Mouse (Mus musculus) neutrophil, adult 83 days (primary cell): ENCODE results near the gene Slc27a1. TPM values are rescaled to one million over a fixed set of nuclear protein-coding genes. Genes with fewer than 3 reads are reported as not detected.

ENCODE experiments used
- total RNA-seq, 2 experiments: library from RNA; stranded (reverse); gene quantifications; one replicate each; pipeline ENCODE4 v1.2.4; 2023

Slc27a1 gene
- 1 to 10 TPM in 1 of 2 experiments, under 1 TPM in 1; 0.88 to 1.3 TPM for total RNA-seq

DNA sequence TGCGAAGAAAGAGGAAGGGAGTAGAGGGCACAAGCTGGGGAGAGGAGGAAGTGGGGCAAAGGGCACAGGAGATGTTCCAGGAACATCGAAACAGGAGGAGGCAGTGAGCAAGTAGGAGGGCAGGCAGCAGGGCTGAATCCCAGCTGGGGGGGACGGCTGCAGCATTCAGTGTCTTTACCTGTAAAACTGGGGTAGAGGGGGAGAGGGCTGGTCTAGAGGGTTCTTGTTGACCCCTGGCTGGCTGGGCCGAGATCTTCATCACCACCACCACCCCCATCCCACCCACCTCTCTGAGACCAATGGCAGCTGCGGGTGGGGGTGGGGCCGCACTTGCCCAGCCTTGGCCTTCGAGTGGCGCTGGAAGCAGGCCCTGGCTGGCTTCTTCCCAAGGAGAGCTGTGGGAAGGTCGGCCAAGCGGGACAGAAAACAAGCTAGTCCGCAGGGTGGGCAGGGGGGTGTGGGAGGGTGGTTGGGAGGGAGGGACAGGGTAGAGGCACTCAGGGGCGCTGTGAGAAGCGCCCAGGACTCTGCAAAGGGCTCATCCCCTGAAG is at the start of gene Slc27a1:
Slc27a1 (plus strand) TSS at position 496 of the 551 bp plus-strand sequence.

DNA sequence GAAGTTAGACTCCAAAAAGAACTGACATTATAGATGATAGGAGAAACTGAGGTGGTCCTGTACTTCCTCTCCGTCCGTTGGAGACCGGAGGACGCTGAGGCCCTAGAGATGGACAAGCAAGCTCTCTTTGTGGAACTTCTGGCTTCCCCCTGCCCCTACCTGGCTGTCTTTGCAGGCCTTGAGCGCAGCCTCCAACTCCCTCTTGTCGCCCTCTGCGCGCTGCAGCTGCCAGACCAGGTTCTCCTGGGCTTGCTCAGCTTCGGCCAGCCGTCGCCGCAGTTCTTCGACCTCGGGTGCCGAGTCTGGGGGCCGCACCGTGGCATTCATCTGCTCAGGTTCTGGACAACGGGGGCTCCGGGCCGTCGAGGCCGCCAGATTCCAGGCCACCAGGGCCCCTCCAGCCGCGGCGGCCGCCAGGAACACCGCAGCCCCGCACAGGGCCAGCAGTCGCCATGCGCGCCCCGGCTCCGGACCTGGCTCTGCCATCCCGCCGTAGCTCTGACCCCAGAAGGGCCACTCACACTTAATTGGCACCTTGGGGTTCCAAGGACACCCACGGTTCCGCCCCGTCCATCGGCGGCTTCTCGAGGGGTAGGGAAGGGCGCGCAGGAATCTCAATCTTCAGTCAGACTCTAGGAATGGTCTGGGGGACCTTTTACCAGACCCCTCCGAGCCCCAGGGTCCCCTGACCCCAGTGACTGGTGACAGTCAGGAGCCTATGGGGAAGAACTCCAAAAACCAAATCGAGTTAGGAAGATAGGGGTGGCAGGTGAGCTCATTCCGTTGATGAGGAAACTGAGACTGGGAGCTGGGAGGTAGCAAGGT is 43.2 kb upstream of the Slc27a1 start, which contains the start of gene Ccdc194:
Ccdc194 (minus strand) TSS at position 486 of the 825 bp plus-strand sequence.

DNA sequence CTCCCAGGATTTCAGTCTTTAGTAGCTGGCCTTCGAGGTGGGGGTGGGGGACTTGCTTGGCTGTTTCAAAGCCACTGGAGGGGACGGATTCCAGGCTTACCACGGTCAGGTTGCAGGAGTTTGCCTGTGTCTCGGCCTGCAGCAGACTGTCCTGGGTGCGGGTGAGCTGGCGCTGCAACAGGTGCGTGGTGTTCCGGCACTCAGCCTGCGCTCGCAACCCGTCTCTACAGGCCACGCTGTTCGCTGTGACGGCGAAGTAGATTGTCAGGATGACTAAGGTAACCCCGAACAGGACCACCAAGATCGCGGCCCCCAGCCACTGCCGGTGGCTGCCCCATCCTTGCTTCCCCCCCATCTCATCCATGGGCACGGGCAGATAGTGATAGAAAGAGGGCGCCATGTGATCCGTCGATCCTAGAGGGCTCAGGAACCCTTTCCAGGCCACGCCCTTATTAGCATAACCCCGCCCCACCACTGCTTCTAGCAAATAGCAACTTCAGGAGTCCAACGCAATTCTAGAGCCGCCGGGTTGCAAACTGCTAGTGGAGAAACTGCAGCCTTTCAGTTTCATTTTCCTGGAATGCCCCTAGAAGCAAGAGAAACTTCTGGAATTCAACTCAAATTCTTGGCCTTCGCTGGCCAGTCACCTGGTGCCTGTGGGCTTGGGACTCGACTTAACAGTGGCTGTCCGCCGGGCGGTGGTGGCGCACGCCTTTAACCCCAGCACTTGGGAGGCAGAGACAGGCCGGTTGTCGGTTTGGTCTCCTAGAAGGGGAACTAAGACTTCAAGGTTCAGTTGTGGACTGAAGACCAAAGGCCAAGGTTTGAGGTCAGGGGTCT is 31.4 kb upstream of the Slc27a1 start, which contains the start of gene Bst2:
Bst2 (minus strand) TSS at position 429 of the 840 bp plus-strand sequence.

DNA sequence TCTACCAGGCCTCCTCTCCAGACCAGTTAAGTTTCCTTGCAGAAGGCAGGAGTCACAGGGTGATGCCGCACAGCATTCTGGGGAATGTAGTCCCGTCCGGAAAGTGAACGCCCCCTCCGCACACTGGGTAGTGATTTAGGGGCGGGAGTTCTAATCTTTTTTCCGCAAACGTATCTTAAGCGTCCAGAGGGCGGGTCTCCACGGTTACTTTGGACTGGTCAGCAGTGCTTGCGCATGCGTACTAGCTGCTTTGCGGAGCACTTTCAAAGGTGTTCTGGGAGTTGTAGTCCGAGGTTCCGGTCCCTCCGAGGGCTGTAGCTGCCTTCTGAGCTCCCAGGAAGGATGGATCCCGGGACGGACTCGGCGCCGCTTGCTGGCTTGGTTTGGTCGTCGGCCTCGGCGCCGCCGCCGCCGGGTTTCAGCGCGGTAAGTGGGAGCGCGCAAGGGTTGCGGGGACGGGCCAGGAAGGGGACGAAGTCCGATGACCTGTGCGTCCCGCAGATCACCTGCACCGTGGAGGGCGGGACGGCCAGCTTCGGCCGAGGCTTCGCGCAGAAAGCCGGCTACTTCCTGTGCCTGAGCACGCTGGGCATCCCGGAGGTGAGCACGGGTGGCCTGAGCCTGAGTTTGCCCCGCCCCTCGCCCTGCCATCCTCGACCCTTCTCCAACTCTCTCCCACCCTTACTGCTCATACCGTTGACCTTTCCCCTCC is 25.9 kb upstream of the Slc27a1 start, which contains the start of gene Mvb12a:
Mvb12a (plus strand) TSS at position 291 of the 712 bp plus-strand sequence.

DNA sequence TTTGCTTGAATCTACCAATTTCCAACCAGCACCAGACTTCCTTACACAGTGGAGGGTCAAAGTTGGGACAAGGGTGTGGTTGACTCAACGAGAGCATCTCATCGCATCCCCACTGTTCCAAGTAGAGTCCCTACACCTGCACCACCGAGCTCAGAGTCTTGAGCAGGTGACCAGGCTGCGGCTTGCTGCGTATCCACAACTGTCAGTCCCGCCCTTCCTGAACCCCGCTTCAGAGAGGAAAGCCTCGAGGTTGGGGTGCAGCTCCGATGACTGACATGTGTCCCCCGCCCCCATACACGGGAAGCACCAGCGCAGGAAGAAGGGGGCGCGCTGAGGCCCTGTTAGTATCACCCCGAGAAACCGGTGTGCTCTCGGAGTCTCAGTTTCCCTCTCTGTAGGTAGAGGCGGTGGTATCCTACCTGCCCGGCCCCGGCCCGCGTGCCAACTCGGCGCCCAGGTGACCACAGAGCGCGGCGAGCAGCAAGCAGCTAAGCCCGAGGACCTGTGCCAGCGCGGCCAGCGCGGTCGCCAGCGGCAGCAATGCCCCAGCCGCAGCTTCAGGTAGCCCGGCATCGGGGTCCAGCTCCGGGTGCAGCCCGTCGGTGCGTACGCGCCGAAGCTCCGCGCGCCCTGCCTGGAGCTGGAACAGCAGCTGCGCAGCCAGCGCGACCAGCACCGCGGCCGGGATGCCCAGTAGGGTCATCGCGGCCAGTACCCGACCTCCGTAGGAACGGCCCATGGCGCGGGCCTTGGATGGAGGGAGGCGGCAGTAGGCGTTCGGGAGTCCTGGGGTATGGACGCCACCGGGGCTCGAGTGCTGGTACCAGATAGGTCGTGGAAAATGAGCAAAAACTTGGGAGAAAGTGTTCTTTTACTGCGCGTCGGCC is 10.4 kb upstream of the Slc27a1 start, which contains the start of gene Tmem221:
Tmem221 (minus strand) TSS at position 801 of the 887 bp plus-strand sequence.

DNA sequence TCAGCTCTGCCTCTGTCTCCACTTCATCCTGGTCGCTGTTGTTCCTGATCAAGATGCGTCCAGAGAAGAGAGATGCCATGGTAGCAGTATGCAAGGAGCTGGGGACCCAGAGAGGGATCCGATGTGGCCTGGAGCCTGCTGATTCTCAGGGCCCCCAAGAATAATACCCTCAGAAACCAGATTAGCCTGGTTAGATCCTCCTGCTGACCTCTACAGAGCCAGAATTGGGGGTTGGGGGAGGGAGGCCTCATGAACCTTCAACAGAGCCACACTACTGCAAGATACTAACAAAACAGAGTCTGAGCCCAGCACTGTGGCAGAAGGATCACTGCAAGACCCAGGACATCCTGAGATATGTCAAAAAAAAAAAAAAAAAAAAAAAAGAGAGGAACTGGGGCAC is 2.2 kb upstream of the Slc27a1 start, which contains the start of gene Nxnl1:
Nxnl1 (minus strand) TSS at position 101 of the 400 bp plus-strand sequence.

DNA sequence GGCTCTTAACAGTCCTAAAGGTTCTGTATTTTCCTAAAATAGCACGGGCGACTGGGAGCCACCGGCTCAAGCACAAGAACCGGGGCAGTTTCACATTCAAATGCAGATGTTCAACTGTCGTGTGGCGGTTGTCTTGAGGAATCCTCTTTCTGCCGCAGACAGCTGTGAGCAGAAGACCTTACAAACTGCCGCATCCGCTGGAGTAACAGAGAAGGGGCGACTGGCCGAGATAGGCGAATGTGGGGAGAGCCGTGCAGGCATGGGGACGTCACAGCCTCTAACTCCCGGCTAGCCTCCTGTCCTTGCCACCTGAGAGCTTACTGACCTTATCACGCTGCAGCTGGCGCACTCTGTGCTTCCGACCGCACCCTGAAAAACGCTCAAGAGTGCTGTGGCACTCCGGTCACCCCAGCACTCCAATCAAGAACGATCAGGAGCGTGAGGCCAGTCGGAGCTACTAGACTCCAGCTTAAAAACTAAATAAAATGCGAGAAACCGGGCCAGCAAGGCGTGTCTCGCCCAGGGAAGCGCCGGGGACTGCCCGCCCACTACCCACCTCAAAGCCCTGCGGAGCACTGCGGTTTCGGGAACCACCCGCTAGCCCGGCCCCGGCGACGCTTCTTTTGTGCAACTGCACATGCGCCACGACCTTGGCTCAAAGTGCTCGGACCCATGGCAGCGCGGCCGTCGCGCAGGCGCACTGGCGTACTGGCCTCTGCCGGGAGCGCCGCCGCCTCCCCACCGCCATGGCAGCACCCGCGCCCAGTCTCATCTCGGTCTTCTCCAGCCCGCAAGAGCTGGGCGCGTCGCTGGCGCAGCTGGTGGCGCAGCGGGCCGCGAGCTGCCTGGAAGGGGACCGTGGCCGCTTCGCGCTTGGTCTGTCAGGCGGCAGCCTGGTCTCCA is 23.0 kb downstream of the Slc27a1 start, which contains the start of gene Pgls:
Pgls (plus strand) TSS at position 706 of the 903 bp plus-strand sequence.

DNA sequence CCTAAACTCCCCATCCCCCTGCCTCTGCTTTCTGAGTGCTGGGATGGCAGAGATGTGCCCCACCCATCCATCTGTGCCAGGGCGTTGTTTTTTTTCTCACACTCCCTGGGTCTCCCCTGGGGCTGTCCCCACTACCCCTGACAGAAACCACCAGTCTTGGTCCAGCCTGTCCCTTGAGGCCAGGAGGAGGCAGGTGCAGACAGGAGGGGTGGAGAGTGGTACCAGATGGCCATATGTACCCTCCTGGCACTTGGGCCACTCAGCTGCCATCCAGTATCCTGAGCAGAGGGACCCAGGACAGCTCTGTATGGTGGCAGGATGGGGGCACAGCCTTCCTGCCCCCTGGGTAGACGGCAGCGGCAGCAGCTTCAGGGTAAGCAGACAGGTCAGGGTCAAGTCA is 28.8 kb downstream of the Slc27a1 start, which contains the start of gene Fam129c:
Fam129c (plus strand) TSS at position 198 of the 400 bp plus-strand sequence.

DNA sequence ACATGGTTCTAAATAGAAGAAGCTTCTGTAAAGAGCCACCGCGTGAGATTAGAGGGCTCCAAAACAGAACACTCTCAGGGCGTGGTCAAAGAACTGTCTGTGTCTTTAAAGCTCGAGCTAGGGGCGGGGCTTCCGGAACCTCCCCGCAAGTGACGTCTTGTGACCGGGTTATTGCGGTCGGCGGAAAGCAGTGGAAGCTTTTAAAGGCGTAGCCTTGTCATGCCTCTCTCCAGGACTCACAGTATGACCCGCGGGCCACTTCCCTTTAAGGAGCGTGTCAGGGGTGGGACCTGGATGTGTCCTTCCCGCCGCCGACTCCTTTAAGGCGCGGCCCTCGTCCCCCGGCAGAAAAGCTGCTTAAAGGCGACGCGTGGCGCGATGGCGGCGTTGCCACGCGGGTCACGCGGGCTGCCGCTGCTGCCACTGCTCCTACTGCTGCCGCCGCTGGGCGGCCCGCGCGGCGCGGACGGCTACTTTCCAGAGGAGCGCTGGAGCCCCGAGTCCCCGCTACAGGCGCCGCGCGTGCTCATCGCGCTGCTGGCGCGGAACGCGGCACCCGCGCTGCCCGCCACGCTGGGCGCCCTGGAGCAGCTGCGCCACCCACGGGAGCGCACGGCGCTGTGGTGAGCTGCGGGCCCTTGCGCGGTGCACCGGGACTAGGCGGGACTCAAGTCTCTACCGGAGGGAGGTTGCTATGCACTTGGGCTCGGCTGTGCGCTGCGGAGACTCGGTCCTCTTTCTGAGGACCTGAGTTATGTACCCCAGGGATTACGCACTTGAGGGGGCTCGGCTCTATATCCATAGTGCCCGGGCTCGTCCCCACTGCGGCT is 42.4 kb downstream of the Slc27a1 start, which contains the start of gene Colgalt1:
Colgalt1 (plus strand) TSS at position 177 of the 830 bp plus-strand sequence.

Other genes with a start within 250 kb of the Slc27a1 start
- 100 to 1,000 TPM; 149 to 154 TPM for gene Use1, start 202.0 kb upstream of the Slc27a1 start, total RNA-seq
- gene Ocel1, start 197.6 kb upstream of the Slc27a1 start, total RNA-seq: 10 to 100 TPM; 19.8 to 20.1 TPM
- 1 to 10 TPM; 7.2 to 8.2 TPM for gene Nr2f6, start 186.9 kb upstream of the Slc27a1 start, total RNA-seq
- under 1 TPM in 1 of 2 experiments, not detected in 1; 0.39 TPM for gene Ushbp1, start 173.1 kb upstream of the Slc27a1 start, total RNA-seq
- 10 to 100 TPM; 60.0 to 62.4 TPM for gene Babam1, start 172.0 kb upstream of the Slc27a1 start, total RNA-seq
- 10 to 100 TPM; 18.6 to 22.4 TPM for gene Ankle1, start 162.9 kb upstream of the Slc27a1 start, total RNA-seq
- gene Abhd8, start 105.2 kb upstream of the Slc27a1 start, total RNA-seq: 1 to 10 TPM; 4.8 to 5.6 TPM
- gene Mrpl34, start 103.9 kb upstream of the Slc27a1 start, total RNA-seq: 10 to 100 TPM; 33.7 to 34.1 TPM
- 10 to 100 TPM; 72.6 to 81.2 TPM for gene Dda1, start 99.7 kb upstream of the Slc27a1 start, total RNA-seq
- 1 to 10 TPM; 3.4 to 4.5 TPM for gene Ano8, start 82.9 kb upstream of the Slc27a1 start, total RNA-seq
- gene Gtpbp3, start 80.8 kb upstream of the Slc27a1 start, total RNA-seq: 10 to 100 TPM; 11.0 to 13.3 TPM
- under 1 TPM; 0.40 to 0.44 TPM for gene Plvap, start 57.1 kb upstream of the Slc27a1 start, total RNA-seq
- gene Ccdc194, start 43.2 kb upstream of the Slc27a1 start, total RNA-seq: under 1 TPM; 0.31 to 0.38 TPM
- gene Bst2, start 31.4 kb upstream of the Slc27a1 start, total RNA-seq: 10 to 100 TPM; 20.1 to 22.3 TPM
- 10 to 100 TPM; 27.2 to 31.8 TPM for gene Mvb12a, start 26.0 kb upstream of the Slc27a1 start, total RNA-seq
- gene Tmem221, start 10.0 kb upstream of the Slc27a1 start, total RNA-seq: under 1 TPM in 1 of 2 experiments, not detected in 1; 0.42 TPM
- not detected for gene Nxnl1, start 2.3 kb upstream of the Slc27a1 start, total RNA-seq
- 10 to 100 TPM; 83.8 to 84.4 TPM for gene Pgls, start 23.3 kb downstream of the Slc27a1 start, total RNA-seq
- gene Fam129c, start 28.8 kb downstream of the Slc27a1 start, total RNA-seq: 1 to 10 TPM; 5.6 to 7.0 TPM
- 10 to 100 TPM; 46.9 to 48.6 TPM for gene Colgalt1, start 42.1 kb downstream of the Slc27a1 start, total RNA-seq
- gene Unc13a, start 102.9 kb downstream of the Slc27a1 start, total RNA-seq: under 1 TPM; 0.13 to 0.38 TPM
- 10 to 100 TPM; 13.8 to 21.0 TPM for gene Jak3, start 107.4 kb downstream of the Slc27a1 start, total RNA-seq
- 1 to 10 TPM; 3.4 to 7.7 TPM for gene Insl3, start 120.3 kb downstream of the Slc27a1 start, total RNA-seq
- gene B3gnt3, start 132.9 kb downstream of the Slc27a1 start, total RNA-seq: under 1 TPM; 0.13 to 0.15 TPM
- 10 to 100 TPM; 57.7 to 61.1 TPM for gene Fcho1, start 156.8 kb downstream of the Slc27a1 start, total RNA-seq